Mouse (Mus musculus) E14TG2a.4 (cell line): Measurements from ENCODE around the gene Bscl2.
A peak's percentile ranks its signal among the peaks of the same experiment; 100 is the strongest.

Source experiments
- H3K27me3 ChIP-seq: 2 replicates; pipeline ENCODE4 v1.6.1; 2014; ENCODE audit warnings: low read length, control low read depth; ENCODE audit not compliant: insufficient read depth
- H3K36me3 ChIP-seq: 2 replicates; pipeline ENCODE4 v1.6.1; 2014; ENCODE audit warnings: low read length, control low read depth; ENCODE audit not compliant: insufficient read depth
- H3K4me1 ChIP-seq: replicated peaks from 2 replicates; pipeline ENCODE4 v1.6.1; 2014; ENCODE audit warnings: low read depth, low read length, control low read depth
- H3K4me3 ChIP-seq: replicated peaks from 2 replicates; pipeline ENCODE4 v1.5.1; 2014; ENCODE audit warnings: mild to moderate bottlenecking, low read length
- H3K9me3 ChIP-seq: 2 replicates; pipeline ENCODE4 v1.6.1; 2014; ENCODE audit warnings: low read length, control low read depth
- CTCF ChIP-seq: conservative IDR thresholded peaks from 2 replicates; pipeline ENCODE4 v1.5.1; 2014; ENCODE audit warnings: low read length
- NANOG ChIP-seq: IDR thresholded peaks from 2 replicates; pipeline ENCODE4 v1.6.1; 2014; ENCODE audit warnings: borderline replicate concordance, low read length, mixed read lengths
- POU5F1 ChIP-seq: IDR thresholded peaks from 2 replicates; pipeline ENCODE4 v1.6.1; 2014; ENCODE audit warnings: low read length, borderline replicate concordance

Bscl2 gene

DNA sequence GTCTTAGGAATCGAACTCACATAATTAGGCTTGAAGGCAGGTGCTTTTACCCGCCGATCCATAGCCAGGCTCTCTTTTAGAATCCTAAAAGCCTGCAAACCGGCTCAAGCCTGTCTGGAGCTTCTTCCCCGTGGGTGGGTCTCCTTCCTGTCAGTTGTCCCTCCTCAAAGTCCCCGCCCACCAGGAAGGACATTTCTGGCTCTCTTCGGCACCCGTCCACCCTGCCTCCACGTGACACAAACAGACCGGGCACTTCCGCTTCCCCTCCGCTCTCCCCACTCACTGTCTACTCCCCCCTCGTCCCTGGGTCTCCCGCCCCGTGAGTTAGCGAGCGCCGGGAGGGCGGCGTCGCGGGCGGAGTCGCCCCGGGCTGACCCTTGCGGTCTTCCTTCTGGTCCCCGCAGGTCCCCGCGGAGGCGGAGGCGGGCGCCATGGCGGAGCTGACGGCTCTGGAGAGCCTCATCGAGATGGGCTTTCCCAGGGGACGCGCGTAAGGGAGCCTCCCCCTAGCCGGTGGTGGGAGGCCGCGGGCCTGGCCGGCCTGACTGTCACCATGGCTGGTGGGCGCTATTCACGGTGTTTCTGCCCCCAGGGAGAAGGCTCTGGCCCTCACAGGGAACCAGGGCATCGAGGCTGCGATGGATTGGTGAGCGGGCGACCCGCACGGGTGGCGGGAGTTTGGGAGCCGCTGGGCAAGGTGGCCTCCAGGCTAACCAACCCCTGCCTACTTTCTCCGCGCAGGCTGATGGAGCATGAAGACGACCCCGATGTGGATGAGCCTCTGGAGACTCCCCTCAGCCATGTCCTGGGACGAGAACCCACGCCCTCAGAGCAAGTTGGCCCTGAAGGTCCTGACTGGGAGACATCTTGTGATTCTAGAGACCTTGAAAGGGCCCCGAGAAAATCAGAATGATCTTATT is 34.3 kb downstream of the Bscl2 start, which contains the start of gene Ubxn1:
Ubxn1 (plus strand) TSS at position 230 of the 920 bp plus-strand sequence.
- peaks cover 46% of the 10 kb centered on the region for H3K4me1 ChIP-seq
- peaks cover 45% of the 10 kb centered on the region for H3K36me3 ChIP-seq
- H3K27me3 ChIP-seq = no peaks in the 10 kb centered on the region
- no peak for TF ChIP-seq NANOG
- peak within 1 kb of the TSS; percentile 100 for H3K4me3 ChIP-seq
- no peaks in the 10 kb centered on the region for H3K9me3 ChIP-seq

DNA sequence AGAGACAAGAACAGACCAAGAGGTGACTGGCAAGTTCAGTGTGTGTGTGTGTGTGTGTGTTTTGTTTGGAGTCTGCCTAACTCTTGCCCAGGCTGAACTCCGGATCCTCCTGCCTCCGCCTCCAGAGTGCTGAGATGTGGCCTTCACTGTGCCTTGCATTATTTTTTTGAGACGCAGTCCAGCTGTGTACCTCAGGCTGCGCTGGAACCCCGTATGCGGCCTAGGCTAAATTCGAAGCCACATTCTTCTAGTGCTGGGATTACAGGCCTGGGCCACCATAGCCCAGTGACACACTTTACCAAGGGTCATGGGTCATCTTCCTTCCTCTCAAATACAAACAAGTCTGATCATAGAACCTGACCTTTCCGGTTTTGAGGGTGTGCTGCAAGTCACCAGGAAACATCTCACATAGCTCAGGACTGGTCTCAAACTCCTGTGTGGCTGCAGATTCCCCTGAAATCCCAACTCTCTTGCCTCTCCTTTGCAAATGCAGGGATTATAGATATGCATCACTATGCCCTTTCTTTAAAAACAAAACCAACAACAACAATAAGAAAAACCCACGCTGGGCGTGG is 35.1 kb downstream of the Bscl2 start:
- Histone ChIP-seq H3K9me3 (no peaks in the 10 kb centered on the region), H3K27me3 (no peaks in the 10 kb centered on the region), H3K4me3 (peak overlapping the region; percentile 100), H3K36me3 (peaks cover 53% of the 10 kb centered on the region), H3K4me1 (peaks cover 46% of the 10 kb centered on the region)
- TF ChIP-seq NANOG = no peak
- TF ChIP-seq POU5F1 = no peak
- TF ChIP-seq CTCF = no peak

GRCm38 (mm10) chr19:8875031-8875430 is 37.8 kb downstream of the Bscl2 start:
- H3K4me3 ChIP-seq = no peak overlapping the region
- peaks cover 52% of the 10 kb centered on the region for H3K4me1 ChIP-seq
- peaks cover 80% of the 10 kb centered on the region for H3K36me3 ChIP-seq
- H3K9me3 ChIP-seq = no peaks in the 10 kb centered on the region
- H3K27me3 ChIP-seq = no peaks in the 10 kb centered on the region
- TF ChIP-seq POU5F1 (no peak), CTCF (no peak), NANOG (no peak)

GRCm38 (mm10) chr19:8880311-8881033 is 43.2 kb downstream of the Bscl2 start, which contains the start of gene Uqcc3:
TSS of gene Uqcc3 (minus strand) at chr19:8880923.
- Histone ChIP-seq H3K27me3 (no peaks in the 10 kb centered on the region), H3K4me3 (peak within 1 kb of the TSS; percentile 93), H3K36me3 (peaks cover 46% of the 10 kb centered on the region), H3K9me3 (no peaks in the 10 kb centered on the region), H3K4me1 (peaks cover 27% of the 10 kb centered on the region)
- TF ChIP-seq POU5F1 (no peak), NANOG (no peak), CTCF (no peak)

DNA sequence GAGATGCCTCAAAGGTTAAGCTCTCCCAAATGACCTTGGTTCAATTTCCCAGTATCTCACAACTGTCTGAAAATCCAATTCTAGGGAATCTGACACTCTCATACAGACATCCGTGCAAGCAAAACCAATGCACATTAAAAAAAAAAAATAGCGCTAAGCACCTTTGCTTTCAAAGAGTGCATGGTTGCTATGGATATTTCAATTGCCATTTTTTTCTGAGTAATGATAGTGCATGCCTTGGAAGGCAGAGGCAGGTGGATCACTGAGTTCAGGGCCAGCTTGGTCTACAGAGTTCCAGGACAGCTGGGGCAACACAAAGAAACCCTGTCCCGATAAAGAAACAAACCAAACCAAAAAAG is 43.7 kb downstream of the Bscl2 start:
- H3K36me3 ChIP-seq = peaks cover 41% of the 10 kb centered on the region
- TF ChIP-seq CTCF = no peak
- no peak for TF ChIP-seq POU5F1
- TF ChIP-seq NANOG = no peak
- H3K9me3 ChIP-seq = no peaks in the 10 kb centered on the region
- H3K27me3 ChIP-seq = no peaks in the 10 kb centered on the region
- H3K4me3 ChIP-seq = peak overlapping the region; percentile 93
- peaks cover 32% of the 10 kb centered on the region for H3K4me1 ChIP-seq

DNA sequence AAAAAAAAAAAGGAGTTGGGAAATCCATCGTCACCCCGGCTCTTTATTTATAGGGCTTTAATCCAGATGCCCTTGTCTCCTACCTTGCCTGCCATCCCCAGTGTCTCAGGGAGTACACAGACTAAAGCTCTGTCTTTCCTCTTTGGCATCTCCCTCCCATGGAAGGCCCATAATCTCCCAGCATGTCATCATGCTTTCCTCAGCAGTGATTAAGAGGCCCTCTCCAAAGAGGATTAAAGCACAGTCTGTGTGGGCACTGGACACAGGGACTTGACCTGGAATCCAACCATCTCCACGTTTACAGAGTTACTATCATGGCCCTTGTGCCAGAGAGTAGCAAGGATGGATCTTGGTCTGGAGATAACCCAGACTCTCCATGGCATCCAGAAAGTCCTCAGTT is 46.3 kb downstream of the Bscl2 start, which contains the start of the genes Lbhd1 and Gm49403:
Lbhd1 (plus strand) TSS at position 117 of the 400 bp plus-strand sequence.
Gm49403 (plus strand) TSS at position 315 of the 400 bp plus-strand sequence.
- Histone ChIP-seq H3K27me3 (no peaks in the 10 kb centered on the region), H3K4me3 (no peak within 1 kb of the TSS), H3K9me3 (no peaks in the 10 kb centered on the region), H3K36me3 (peaks cover 28% of the 10 kb centered on the region), H3K4me1 (peaks cover 47% of the 10 kb centered on the region)
- no peak for TF ChIP-seq NANOG
- no peak for TF ChIP-seq CTCF
- TF ChIP-seq POU5F1 = no peak

DNA sequence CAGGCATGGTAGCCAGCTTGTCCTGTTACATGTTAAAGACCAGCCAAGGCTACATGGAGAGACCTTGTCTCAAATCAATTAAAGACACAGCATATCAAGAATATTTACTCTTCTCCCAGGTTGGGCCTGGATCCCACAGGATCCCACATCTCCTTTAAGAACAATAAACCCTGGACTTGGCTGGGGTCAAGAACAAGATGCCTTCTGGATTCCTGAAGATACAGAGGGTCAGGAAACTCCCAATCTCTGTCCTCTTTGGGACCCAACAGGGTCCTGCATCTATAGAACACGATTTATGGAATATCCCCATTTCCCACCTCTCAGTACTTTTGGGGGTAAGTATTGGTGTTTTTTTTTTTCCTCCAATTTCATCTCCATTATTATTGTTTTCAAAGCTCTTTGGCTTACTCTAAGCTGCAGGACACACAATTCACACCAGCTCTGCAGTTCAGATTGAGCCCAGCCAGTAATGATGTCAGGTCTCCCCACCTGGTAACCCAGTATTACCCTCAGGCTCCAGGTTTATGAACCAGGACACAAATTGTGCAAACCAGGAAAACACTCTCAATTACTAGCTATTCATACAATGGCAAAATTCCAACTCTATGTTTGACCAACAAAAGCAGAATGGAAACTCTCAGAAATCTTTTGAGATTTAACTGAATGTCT is 49.8 kb downstream of the Bscl2 start:
- Histone ChIP-seq H3K36me3 (peaks cover 38% of the 10 kb centered on the region), H3K4me1 (peaks cover 52% of the 10 kb centered on the region), H3K4me3 (peak overlapping the region; percentile 90), H3K27me3 (no peaks in the 10 kb centered on the region), H3K9me3 (no peaks in the 10 kb centered on the region)
- TF ChIP-seq CTCF = no peak
- no peak for TF ChIP-seq POU5F1
- no peak for TF ChIP-seq NANOG
